Mouse (Mus musculus) layer of hippocampus, adult 11-12 months (tissue): ENCODE measurements around the gene Oosp1.

Experiments
- DNase-seq: peaks from one replicate; pipeline ENCODE4 v3.0.0; 2022; ENCODE audit warnings: low spot score

Gene Oosp1

GRCm38 (mm10) chr19:11617983-11618382 lies 73.0 kb downstream of the Oosp1 start:
- no peak for DNase-seq
